Mouse (Mus musculus): ENCODE results near the gene Rln1.

DNA sequence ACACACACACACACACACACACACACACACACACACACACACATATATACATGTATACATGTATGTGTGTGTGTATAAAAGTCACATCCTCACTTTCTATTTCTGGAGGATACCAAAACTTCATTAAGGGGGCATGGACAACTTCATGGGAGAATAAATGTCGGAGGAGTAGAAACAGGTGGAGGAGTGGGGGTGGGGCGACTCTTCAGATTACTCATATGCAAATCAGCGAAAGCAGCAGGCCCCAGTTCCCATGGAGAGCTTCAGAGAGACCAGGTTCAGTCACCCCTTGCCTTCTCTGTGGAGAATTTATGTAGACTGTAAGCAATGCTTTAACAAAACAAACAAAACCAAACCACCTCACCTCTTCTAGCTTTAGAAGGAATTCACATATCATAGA lies 30.6 kb upstream of the Rln1 start:
- no peak for TF ChIP-seq CTCF (IDR thresholded peaks at IDR 0.05; ENCODE audit: borderline replicate concordance, insufficient read depth, low read depth, low read length)
- TF ChIP-seq POLR2A (IDR thresholded peaks at IDR 0.05; ENCODE audit: borderline replicate concordance, insufficient read depth, low read length) = no peak
